Mouse (Mus musculus): ENCODE measurements around the gene Cflar.

GRCm38 (mm10) chr1:58798911-58799310, 87.6 kb downstream of the Cflar start:
- TF ChIP-seq CTCF (IDR thresholded peaks at IDR 0.05; ENCODE audit: low read depth) (no peak), EP300 (optimal IDR thresholded peaks at IDR 0.05) (no peak)
